Mouse (Mus musculus) liver, postnatal 0 days (tissue): ENCODE measurements at regions not wholly inside any gene's neighbourhood (a gene's known extent, or its start where the extent isn't known, plus 50 kb on each side); places are given as distances from the start of the nearest gene placed in this dataset.

Experiments used
- CTCF ChIP-seq: sonication (generic); IDR thresholded peaks from 2 replicates; pipeline ENCODE4 v1.5.1; 2016; ENCODE audit warnings: antibody characterized with exemption, low read depth
- EP300 ChIP-seq: IDR thresholded peaks from 2 replicates; pipeline ENCODE4 v1.6.1; 2016; ENCODE audit warnings: antibody characterized with exemption, low read depth, mild to moderate bottlenecking

- TF ChIP-seq CTCF = no peak
- no peak for TF ChIP-seq EP300
These were observed 181.9 kb downstream of the Stim2 start for GRCm38 (mm10) chr5:54180192-54180611.
